Mouse (Mus musculus) adrenal gland, adult (tissue): ENCODE data around the gene Tmem256.
"Not testable (repeated sequence)": the region's sequence is repeated elsewhere in the genome, so short reads cannot be mapped to it uniquely, and the experiment has no call there.

Experiments
- DNase-seq, 2 experiments: peaks; one replicate each; pipeline ENCODE4 v3.0.0; 2022 to 2023; ENCODE audit warnings: low spot score in 1 of 2; ENCODE audit not compliant: inconsistent age in 2 of 2

The Tmem256 gene

GRCm38 (mm10) chr11:69853994-69854393 lies 15.7 kb downstream of the Tmem256 start:
- DNase-seq, result peak in 1 of 2 experiments; percentile 58

DNA sequence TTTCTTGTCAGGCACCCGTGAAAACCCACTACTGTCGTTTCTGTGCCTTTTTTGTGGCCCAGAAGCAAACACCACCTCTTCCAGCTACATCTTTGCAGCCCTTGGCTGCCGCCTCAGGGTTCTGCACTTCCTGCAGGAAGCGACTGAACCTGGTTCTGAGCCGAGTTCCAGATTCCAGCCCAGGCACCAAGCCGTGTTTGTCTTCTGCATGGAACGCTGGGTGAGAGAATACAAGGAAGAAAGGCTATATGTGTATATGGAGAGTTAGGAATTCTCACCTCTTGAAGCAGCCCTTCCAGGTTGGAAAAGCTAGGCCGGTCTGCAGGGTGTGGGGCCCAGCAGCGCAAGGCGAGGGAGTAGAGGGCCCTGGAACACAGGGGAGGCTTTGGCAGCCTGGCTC lies 16.4 kb downstream of the Tmem256 start:
- DNase-seq, result no peak

GRCm38 (mm10) chr11:69855347-69855746 lies 17.0 kb downstream of the Tmem256 start:
- peak; percentile 55 to 76 for DNase-seq

DNA sequence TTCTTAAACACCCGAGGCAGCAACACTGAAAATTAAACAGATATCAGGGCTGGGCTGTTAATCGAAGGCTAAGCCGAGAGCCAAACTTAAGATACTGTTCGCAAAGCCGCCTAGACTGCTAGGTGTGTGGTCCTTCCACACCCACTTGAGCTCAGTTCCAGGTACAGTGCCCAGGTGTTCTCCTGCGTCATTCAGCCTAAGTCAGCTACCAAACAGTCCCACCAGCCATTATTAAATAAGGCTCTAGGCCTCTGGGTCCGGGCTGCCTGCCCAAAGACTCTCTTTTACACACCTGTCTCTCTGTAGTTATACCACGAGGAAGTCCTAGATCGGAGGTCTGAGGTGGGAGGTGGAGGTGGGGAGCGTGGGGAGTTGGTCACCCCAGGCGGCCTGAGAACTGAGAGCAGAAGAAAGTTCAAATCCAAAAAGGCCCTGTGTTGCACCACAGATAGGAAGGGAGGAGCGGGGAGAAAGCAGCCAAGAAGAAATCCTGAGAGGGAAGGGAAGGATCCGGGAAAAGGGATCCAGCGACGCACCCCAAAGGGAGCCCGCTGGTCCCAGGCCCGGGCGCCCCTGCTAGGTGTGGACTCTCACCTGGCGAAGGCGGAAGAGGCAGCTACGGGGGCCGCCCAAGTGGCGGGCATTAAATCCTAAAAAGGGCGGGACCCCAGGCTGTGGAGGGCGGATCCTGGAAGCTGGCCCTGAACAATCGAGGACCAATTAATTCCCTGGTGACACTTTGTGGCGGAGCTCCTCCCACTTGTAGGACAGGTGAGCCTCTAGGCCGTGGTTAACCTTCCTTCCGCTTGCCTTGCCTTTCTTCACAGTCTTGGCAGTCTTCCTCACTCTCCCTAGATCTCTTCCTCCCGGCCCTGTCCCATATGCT lies 20.0 kb downstream of the Tmem256 start, which contains the start of gene Tnk1:
Gene Tnk1 (minus strand): TSS at position 618 of the 886 bp plus-strand sequence.
- DNase-seq, result no peak

DNA sequence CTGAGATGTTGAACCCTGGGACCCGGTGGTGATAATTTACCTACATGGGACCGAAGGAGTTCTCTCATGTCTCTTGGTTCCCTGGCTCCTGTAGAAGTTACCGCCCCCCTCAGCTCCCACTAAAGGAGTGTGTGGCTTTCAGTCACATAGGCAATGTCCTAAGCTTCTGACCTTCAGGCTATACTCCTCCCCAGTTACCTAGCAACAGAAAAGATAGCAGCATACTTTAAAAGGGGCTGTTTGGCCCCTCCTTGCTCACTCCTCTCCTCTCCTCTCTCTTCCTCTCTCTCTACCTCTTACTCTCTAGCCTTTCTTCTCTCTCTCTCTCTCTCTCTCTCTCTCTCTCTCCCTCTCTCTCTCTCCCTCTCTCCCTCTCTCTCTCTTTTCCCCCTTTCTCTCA lies 25.4 kb downstream of the Tmem256 start:
- DNase-seq, result not testable (repeated sequence)

DNA sequence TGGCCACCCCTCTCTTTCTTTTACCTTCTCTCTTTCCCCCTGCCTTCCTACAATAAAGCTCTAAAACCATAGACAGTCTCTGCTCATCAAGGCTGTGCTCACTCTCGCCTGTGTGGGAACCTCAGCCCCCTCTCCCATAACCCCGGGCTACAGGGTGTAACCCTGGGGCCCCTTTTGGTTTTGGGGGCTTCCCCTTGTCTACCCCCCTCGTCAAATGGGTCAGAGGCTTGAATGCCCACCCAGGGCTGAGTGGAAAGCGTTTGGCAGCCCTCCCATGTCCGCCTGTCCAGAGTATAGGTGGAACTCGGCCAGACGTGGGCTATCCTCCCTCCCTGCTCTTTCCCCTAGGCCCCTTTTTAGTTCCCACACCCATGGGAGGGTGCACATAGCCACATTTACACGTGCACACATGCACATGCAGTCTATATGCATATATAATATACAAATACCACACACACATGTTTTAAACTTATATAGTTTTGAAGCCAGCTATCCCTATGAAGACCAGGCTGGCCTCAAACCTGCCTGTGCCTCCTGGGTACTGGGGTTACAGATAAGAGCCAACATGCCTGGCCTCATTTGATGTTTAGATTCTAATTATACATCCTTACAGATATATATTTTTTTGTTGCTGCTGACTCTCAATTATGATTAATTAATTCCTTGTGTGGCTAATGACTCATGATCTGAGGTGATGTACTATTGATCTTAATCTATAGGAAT lies 26.0 kb downstream of the Tmem256 start:
- no peak for DNase-seq

GRCm38 (mm10) chr11:69865561-69865960 lies 27.2 kb downstream of the Tmem256 start:
- DNase-seq, result no peak

- no peak for DNase-seq
These were observed 29.0 kb downstream of the Tmem256 start for GRCm38 (mm10) chr11:69867335-69867734.

DNA sequence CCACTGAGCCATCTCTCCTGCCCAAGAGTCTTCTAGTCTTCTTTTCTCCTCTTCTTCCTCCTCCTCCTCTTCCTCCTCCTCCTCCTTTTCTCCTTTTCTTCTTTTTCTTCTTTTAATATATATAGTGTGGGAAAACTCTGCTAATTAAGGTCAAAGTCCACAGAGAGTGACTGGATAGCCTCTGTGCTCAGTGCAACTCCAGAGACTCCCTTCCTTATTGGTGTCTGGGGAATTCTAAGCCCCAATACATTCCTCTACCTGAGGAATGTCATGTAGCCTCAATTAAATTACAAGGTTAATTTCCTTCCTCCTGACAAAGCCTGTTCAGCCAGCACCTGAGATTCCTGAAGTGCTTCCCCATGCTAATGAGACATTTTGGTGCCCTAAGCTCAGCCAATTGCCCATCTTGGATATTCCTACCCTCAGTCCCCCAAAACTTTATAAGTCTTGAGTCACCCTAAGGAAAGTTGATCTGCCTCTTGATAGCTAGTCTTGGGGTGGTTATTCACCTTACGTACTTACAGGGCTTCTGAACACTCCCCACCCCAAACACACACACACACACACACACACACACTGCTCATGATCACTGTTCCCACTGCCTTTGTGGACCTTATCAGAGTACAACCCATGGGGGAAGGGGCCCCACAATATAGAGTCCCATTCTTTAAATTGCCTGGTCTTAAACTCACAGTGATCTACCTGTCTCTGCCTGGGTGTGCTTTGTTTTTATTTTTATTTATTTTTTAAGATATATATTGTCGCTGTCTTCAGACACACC lies 32.2 kb downstream of the Tmem256 start:
- no peak for DNase-seq

- no peak for DNase-seq
These were observed 33.5 kb downstream of the Tmem256 start for GRCm38 (mm10) chr11:69871822-69872221.

- DNase-seq, result peak; percentile 49 to 70
These were observed 34.1 kb downstream of the Tmem256 start for GRCm38 (mm10) chr11:69872451-69872850.

- DNase-seq, result peak in 1 of 2 experiments; percentile 60
These were observed 37.9 kb downstream of the Tmem256 start for GRCm38 (mm10) chr11:69876186-69876585.

GRCm38 (mm10) chr11:69876867-69877266 lies 38.6 kb downstream of the Tmem256 start:
- DNase-seq, result peak; percentile 85 to 94

DNA sequence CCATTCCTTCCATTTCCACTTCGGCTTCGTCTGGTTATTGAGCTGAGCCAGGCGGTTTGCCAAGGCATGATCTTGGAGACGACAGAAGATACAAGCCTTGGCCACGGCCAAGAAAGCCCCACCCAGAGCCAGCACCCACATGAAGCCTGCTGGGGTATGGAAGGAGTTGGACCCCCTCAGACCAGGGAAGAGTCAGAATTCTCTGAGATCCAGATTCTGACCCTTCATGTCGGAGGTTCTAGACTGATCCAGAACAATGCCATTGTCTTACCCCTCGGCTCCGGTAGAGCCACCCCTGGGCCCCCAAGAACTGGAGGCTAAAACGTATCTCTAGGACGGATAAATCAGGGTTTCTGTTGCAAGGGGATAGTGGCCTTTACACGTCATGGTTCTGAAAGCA lies 39.6 kb downstream of the Tmem256 start, which contains the start of gene Tmem95:
Gene Tmem95 (minus strand): TSS at position 141 of the 400 bp plus-strand sequence.
- DNase-seq, result no peak

DNA sequence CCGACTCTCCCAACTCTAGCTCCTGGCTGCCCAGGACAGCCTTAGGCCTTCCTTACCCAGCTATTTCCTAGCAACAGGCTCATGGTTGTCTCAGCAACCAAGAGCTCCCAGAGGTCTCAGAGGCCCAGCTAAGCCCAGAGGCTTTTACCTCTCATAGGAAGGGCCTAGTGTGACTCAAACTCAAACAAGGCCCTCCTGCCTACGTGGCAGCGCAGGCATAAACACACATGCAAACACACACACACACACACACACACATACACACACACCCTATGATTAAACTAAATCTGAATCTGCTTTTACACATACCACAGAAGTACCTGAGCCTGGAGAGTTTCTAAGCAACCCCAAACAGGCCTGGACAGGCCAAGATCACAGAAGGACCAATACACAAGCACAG lies 40.1 kb downstream of the Tmem256 start:
- DNase-seq, result no peak

DNA sequence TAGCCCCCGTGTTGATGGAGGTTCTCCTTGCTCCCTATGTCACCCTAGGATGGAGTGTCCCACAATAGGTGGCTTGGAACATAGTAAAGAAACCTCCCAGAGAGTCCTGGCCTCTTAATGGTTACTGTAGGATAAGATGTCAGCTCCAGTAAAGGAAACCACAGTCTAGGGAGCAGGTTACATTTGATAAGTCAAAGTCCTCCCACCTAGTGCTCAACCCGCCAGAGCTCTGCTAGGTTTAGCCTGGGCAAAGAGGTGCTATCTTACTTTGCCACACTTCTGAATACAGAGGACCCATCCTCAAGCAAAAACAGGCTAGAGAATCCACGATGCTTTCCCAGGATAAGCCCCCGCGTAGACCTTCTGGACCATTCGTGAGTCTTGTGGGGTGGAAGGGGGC lies 40.6 kb downstream of the Tmem256 start:
- no peak for DNase-seq

DNA sequence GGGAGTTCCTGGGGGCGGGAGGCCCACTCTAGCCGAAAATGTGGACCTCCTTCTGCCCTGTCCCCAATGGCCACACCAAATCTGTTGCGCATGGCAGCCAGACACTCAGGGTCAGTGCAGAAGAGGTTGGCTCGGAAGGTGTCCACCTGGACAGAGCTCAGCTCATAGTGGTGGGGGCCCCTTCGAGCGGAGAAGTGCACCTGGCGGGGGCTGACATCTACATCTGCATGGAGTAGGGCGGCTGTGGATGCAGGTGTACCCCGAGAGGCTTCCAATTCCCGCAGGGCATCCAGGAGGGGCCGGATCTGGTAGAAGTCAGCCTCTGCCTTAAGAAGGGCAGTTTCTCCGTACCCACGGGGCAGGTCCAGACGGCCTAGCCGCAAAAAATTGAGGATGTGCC lies 41.4 kb downstream of the Tmem256 start:
- peak in 1 of 2 experiments; percentile 35 for DNase-seq

DNA sequence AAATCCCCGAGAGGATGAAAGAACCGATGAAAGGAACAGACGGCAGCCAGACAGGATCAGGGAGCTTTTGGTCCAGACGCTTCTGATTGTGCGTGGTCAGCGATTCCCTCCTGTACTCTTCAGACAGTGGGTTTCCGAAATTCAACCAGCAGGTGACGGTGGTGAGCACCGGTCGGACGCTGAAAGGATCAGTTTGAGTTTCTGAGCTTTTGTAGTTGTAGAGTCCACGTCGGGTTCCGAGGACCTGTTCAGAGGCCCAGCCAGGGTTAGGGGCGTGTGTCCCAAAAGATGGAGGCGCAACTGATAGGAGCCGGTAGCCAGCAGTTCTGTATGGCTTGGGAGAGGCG lies 42.2 kb downstream of the Tmem256 start:
- DNase-seq, result no peak

DNA sequence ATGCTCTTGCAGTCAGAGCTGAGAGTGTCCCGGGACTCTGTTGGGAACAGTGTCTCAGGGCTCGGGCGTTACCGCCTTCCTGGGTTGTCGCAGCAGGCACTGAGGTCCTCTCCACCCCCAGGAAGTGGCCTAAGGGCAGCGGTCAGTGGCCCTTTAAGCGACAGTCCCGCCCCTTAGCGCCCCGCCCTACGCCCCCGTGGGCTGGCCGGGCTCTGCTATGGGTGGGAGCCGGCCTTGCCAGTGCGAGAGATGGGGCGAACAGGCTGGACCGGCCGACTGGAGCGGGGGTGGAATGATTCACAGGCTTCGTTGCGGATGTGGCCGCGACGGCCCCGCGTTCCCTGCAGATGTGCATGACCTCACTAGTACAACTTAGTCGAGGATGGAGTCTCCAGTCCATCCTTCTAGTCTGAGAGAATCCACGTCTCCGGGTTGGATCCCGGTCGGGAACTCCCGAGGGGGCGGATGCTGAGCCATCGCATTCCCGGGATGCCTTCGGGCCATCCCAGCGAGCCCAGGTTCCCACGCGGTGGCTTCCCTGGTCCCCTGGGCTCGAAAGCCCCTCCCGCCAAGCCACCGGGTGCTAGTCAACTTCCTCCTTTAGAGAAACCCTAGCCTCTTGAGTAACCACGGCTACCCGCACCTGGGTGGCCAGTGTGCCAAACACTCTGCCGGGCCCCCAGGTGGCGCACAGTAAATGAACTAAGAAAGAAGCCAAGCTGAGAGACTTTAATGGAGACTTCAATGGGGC lies 42.7 kb downstream of the Tmem256 start, which contains the start of gene Kctd11:
Gene Kctd11 (minus strand): TSS at position 554 of the 751 bp plus-strand sequence.
- DNase-seq, result peak; percentile 95 to 97
